In the genomic region with DNA sequence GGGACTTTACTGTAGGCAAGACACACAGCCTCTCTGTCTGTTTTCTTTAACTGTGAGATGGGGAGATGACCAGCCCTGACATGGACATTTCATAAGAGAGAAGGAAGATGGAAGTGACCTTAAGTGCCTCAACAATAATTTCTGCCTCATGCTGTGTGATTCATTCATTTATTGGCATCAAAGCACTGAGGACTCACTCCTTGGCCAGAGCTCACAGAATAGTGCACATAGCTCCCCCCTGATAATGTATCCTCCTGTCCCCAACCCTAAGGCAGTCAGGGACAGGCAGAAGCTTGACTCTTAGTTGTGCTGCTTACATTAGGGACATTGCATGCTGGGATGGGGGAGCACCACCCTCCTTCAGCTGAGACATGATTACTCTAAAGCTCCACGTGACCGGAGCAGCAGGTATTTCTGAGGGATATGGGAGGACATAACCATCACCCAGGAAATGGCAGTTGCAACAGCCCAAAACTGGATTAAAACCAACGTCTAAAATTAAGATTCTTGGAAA, we compare ENCODE assay signal across 39 mouse cellular contexts. TPM values are rescaled to one million over a fixed set of nuclear protein-coding genes. Genes with fewer than 3 reads are reported as not detected.
DNase-seq lines count a peak whose midpoint lies in the region; ATAC-seq and TF ChIP-seq lines count a peak whose summit lies in the region.
"Had no signal": no experiment of that assay in that cellular context is flagged by ENCODE, and none has a peak within 500 bp of the region (broad histone marks: within the 10 kb centered on the region; RNA-seq: fewer than 3 reads in every experiment).

No protein-coding gene starts in this region.

- peak; percentile 73 to 81 for DNase-seq in adrenal gland, adult (ENCODE audit: inconsistent age in 2 of 2, low spot score in 1 of 2)
- no peak for DNase-seq in adrenal gland, adult 18-20 months (ENCODE audit: low spot score in 2 of 2)
- peak; percentile 63 for DNase-seq in heart, embryonic 10.5 days (ENCODE audit: low spot score)
- DNase-seq in heart, postnatal 25 days (ENCODE audit: low spot score) = no peak
- DNase-seq in lung, postnatal 0 days (ENCODE audit: low spot score) = peak; percentile 11
- no peak for DNase-seq in lung, postnatal 4 days
- DNase-seq in stomach, postnatal 0 days (ENCODE audit: low spot score) = no peak
- no peak for DNase-seq in embryo, embryonic 10 days (ENCODE audit: low spot score)
- DNase-seq: cerebellum, adult 8-10 months; cerebellum, postnatal 25 days; forebrain, postnatal 0 days; heart, postnatal 14 days; kidney, adult 18-20 months; right cerebral cortex, adult 18-20 months; right cerebral cortex, postnatal 4 days; thymus, postnatal 14 days had no signal

- no peak for TF ChIP-seq CTCF in lung, postnatal 0 days (IDR thresholded peaks at IDR 0.05)
- TF ChIP-seq CTCF in stomach, postnatal 0 days (IDR thresholded peaks at IDR 0.05; ENCODE audit: low read depth) = no peak

- H3K4me3 ChIP-seq in heart, embryonic 10.5 days = no peak overlapping the region
- H3K4me3 ChIP-seq in lung, postnatal 0 days (ENCODE audit: low read depth, low read length) = no peak overlapping the region
- H3K4me3 ChIP-seq in stomach, postnatal 0 days (ENCODE audit: low read depth, low read length) = no peak overlapping the region
- H3K4me3 ChIP-seq: embryonic facial prominence, embryonic 12.5 days; forebrain, embryonic 12.5 days; kidney, embryonic 15.5 days; myocyte; neural tube, embryonic 12.5 days had no signal

- 74% methylated on average over 3 of the region's 3 CpGs for WGBS in heart, embryonic 10.5 days
- WGBS in lung, postnatal 0 days = 52% methylated on average over 3 of the region's 3 CpGs
- 49% methylated on average over 3 of the region's 3 CpGs for WGBS in stomach, postnatal 0 days

- no peak overlapping the region for H3K27ac ChIP-seq in heart, embryonic 10.5 days
- H3K27ac ChIP-seq in lung, postnatal 0 days (ENCODE audit: low read length) = peak overlapping the region; percentile 89
- H3K27ac ChIP-seq in stomach, postnatal 0 days (replicated peaks) = peak overlapping the region; percentile 45; the same call in 1 of the 2 replicates
- H3K27ac ChIP-seq: embryonic facial prominence, embryonic 12.5 days; forebrain, embryonic 12.5 days; liver, embryonic 14.5 days; neural tube, embryonic 12.5 days had no signal

- H3K36me3 ChIP-seq in heart, embryonic 10.5 days = no peaks in the 10 kb centered on the region
- no peaks in the 10 kb centered on the region for H3K36me3 ChIP-seq in lung, postnatal 0 days (ENCODE audit: insufficient read depth, low read length)
- H3K36me3 ChIP-seq in stomach, postnatal 0 days (ENCODE audit: control insufficient read depth, insufficient read depth, low read length) = no peaks in the 10 kb centered on the region
- H3K36me3 ChIP-seq: embryonic facial prominence, embryonic 12.5 days; forebrain, embryonic 12.5 days; kidney, embryonic 15.5 days; neural tube, embryonic 12.5 days had no signal

- H3K4me2 ChIP-seq in lung, postnatal 0 days (replicated peaks; ENCODE audit: low read depth, low read length) = no peak overlapping the region
- H3K4me2 ChIP-seq in stomach, postnatal 0 days (replicated peaks; ENCODE audit: low read depth) = no peak overlapping the region
- H3K4me2 ChIP-seq: embryonic facial prominence, embryonic 12.5 days; forebrain, embryonic 12.5 days; kidney, embryonic 15.5 days; midbrain, embryonic 11.5 days; neural tube, embryonic 12.5 days had no signal

- TF ChIP-seq EP300 in lung, postnatal 0 days (IDR thresholded peaks at IDR 0.05) = no peak
- TF ChIP-seq EP300 in stomach, postnatal 0 days (optimal IDR thresholded peaks at IDR 0.05) = no peak

- H3K27me3 ChIP-seq in heart, embryonic 10.5 days (ENCODE audit: insufficient read depth, poor library complexity, severe bottlenecking) = peaks cover 10% of the 10 kb centered on the region; the same call in 1 of the 2 replicates
- H3K27me3 ChIP-seq in lung, postnatal 0 days (replicated peaks; ENCODE audit: insufficient read depth, low read length) = no peaks in the 10 kb centered on the region
- no peaks in the 10 kb centered on the region for H3K27me3 ChIP-seq in stomach, postnatal 0 days (ENCODE audit: control insufficient read depth, insufficient read depth, low read length)
- H3K27me3 ChIP-seq: embryonic facial prominence, embryonic 12.5 days; forebrain, embryonic 12.5 days; kidney, embryonic 15.5 days; neural tube, embryonic 12.5 days; Patski had no signal

- intact Hi-C loops in heart, postnatal 25 days (cut with DNase I) = loop anchor here (5.0 kb wide), 1 partner anchor 79 kb away; no protein-coding TSS in a partner anchor

- no peaks in the 10 kb centered on the region for H3K4me1 ChIP-seq in heart, embryonic 10.5 days
- no peaks in the 10 kb centered on the region; the same call in 1 of the 2 replicates for H3K4me1 ChIP-seq in lung, postnatal 0 days (ENCODE audit: insufficient read depth, low read depth, low read length)
- no peaks in the 10 kb centered on the region for H3K4me1 ChIP-seq in stomach, postnatal 0 days (replicated peaks; ENCODE audit: control insufficient read depth, insufficient read depth)
- H3K4me1 ChIP-seq: embryonic facial prominence, embryonic 12.5 days; kidney, embryonic 15.5 days; neural tube, embryonic 12.5 days had no signal

- ATAC-seq in lung, postnatal 0 days = 0 out of 2 replicates have a peak, but pooled peaks have one; percentile 1
- ATAC-seq in stomach, postnatal 0 days (ENCODE audit: low FRiP score, low TSS enrichment) = peak; percentile 41
- ATAC-seq: forebrain, postnatal 0 days; hindbrain, embryonic 16.5 days; Patski had no signal

- no peaks in the 10 kb centered on the region for H3K9me3 ChIP-seq in heart, embryonic 10.5 days
- no peaks in the 10 kb centered on the region for H3K9me3 ChIP-seq in lung, postnatal 0 days (ENCODE audit: low read length)
- no peaks in the 10 kb centered on the region for H3K9me3 ChIP-seq in stomach, postnatal 0 days (ENCODE audit: control insufficient read depth, low read length)
- H3K9me3 ChIP-seq: embryonic facial prominence, embryonic 12.5 days; forebrain, embryonic 12.5 days; kidney, embryonic 15.5 days; neural tube, embryonic 12.5 days had no signal

- H3K9ac ChIP-seq in lung, postnatal 0 days (replicated peaks; ENCODE audit: low read depth) = no peak overlapping the region
- H3K9ac ChIP-seq in stomach, postnatal 0 days (ENCODE audit: low read length) = no peak overlapping the region
- H3K9ac ChIP-seq: embryonic facial prominence, embryonic 12.5 days; forebrain, embryonic 12.5 days; forebrain, postnatal 0 days; kidney, embryonic 15.5 days; liver, embryonic 14.5 days; neural tube, embryonic 12.5 days had no signal

RNA-seq across cellular contexts. Expression of a gene that starts 29.7 kb away (rescaled TPM):
- under 1 TPM in 1 of 2 experiments, not detected in 1; 0.16 TPM for total RNA-seq in adrenal gland, adult 18-20 months (2021)
- polyA plus RNA-seq in heart, embryonic 10.5 days (2016; fragmentation: Nextera tagmentation; extraction: Ambion mirVana) = 0.18 TPM in 1 of 2 replicates, not detected in the other
- total RNA-seq in heart, postnatal 25 days (2021) = under 1 TPM; 0.48 to 0.70 TPM
- 0.06 and 0.27 TPM in 2 replicates for polyA plus RNA-seq in lung, postnatal 0 days (2015; fragmentation: Nextera tagmentation; extraction: Ambion mirVana)
- polyA plus RNA-seq in stomach, postnatal 0 days (2015; fragmentation: Nextera tagmentation; extraction: Ambion mirVana) = 0.16 and 0.24 TPM in 2 replicates
- total RNA-seq: gastrocnemius, adult 8-10 months; gastrocnemius, postnatal 4 days; layer of hippocampus, adult 18-20 months; layer of hippocampus, postnatal 14 days; left cerebral cortex, adult 8-10 months; left cerebral cortex, postnatal 36 days; megakaryocyte, adult 5-6 weeks; MEL; midbrain, postnatal 0 days had no signal
- polyA plus RNA-seq: embryonic facial prominence, embryonic 12.5 days; forebrain, embryonic 12.5 days; forebrain, postnatal 0 days; hindbrain, embryonic 11.5 days; hindbrain, embryonic 16.5 days; kidney, embryonic 15.5 days; liver, embryonic 14.5 days; midbrain, embryonic 11.5 days; midbrain, postnatal 0 days; myocyte; neural tube, embryonic 12.5 days had no signal

RNA-seq across cellular contexts. Expression of a gene that starts 39.3 kb away (rescaled TPM):
- total RNA-seq in adrenal gland, adult 18-20 months (2021) = 1 to 10 TPM; 2.4 to 7.7 TPM
- 0.67 and 1.1 TPM in 2 replicates for polyA plus RNA-seq in heart, embryonic 10.5 days (2016; fragmentation: Nextera tagmentation; extraction: Ambion mirVana)
- under 1 TPM; 0.31 to 0.64 TPM for total RNA-seq in heart, postnatal 25 days (2021)
- polyA plus RNA-seq in lung, postnatal 0 days (2015; fragmentation: Nextera tagmentation; extraction: Ambion mirVana) = 53.1 and 60.9 TPM in 2 replicates
- 47.7 and 52.8 TPM in 2 replicates for polyA plus RNA-seq in stomach, postnatal 0 days (2015; fragmentation: Nextera tagmentation; extraction: Ambion mirVana)

RNA-seq across cellular contexts. Expression of a gene that starts 42.0 kb away (rescaled TPM):
- 10 to 100 TPM; 22.8 to 46.9 TPM for total RNA-seq in adrenal gland, adult 18-20 months (2021)
- polyA plus RNA-seq in heart, embryonic 10.5 days (2016; fragmentation: Nextera tagmentation; extraction: Ambion mirVana) = 5.0 and 7.4 TPM in 2 replicates
- 10 to 100 TPM; 64.4 to 69.2 TPM for total RNA-seq in heart, postnatal 25 days (2021)
- polyA plus RNA-seq in lung, postnatal 0 days (2015; fragmentation: Nextera tagmentation; extraction: Ambion mirVana) = 12.8 and 13.5 TPM in 2 replicates
- 4.6 and 4.8 TPM in 2 replicates for polyA plus RNA-seq in stomach, postnatal 0 days (2015; fragmentation: Nextera tagmentation; extraction: Ambion mirVana)

RNA-seq across cellular contexts. Expression of a gene that starts 53.9 kb away (rescaled TPM):
- 10 to 100 TPM in 1 of 2 experiments, 1 to 10 TPM in 1; 9.9 to 10.5 TPM for total RNA-seq in adrenal gland, adult 18-20 months (2021)
- polyA plus RNA-seq in heart, embryonic 10.5 days (2016; fragmentation: Nextera tagmentation; extraction: Ambion mirVana) = 8.6 and 10.1 TPM in 2 replicates
- total RNA-seq in heart, postnatal 25 days (2021) = 1 to 10 TPM; 4.6 to 5.8 TPM
- polyA plus RNA-seq in lung, postnatal 0 days (2015; fragmentation: Nextera tagmentation; extraction: Ambion mirVana) = 15.0 and 17.1 TPM in 2 replicates
- 24.2 and 25.2 TPM in 2 replicates for polyA plus RNA-seq in stomach, postnatal 0 days (2015; fragmentation: Nextera tagmentation; extraction: Ambion mirVana)

RNA-seq across cellular contexts. Expression of a gene that starts 55.4 kb away (rescaled TPM):
- under 1 TPM in 1 of 2 experiments, not detected in 1; 0.38 TPM for total RNA-seq in adrenal gland, adult 18-20 months (2021)
- not detected in 2 replicates for polyA plus RNA-seq in heart, embryonic 10.5 days (2016; fragmentation: Nextera tagmentation; extraction: Ambion mirVana)
- under 1 TPM in 1 of 2 experiments, not detected in 1; 0.23 TPM for total RNA-seq in heart, postnatal 25 days (2021)
- polyA plus RNA-seq in lung, postnatal 0 days (2015; fragmentation: Nextera tagmentation; extraction: Ambion mirVana) = not detected in 2 replicates
- 0.07 TPM in 1 of 2 replicates, not detected in the other for polyA plus RNA-seq in stomach, postnatal 0 days (2015; fragmentation: Nextera tagmentation; extraction: Ambion mirVana)
- total RNA-seq: gastrocnemius, adult 8-10 months; gastrocnemius, postnatal 4 days; heart, adult 8-10 months; heart, postnatal 14 days; layer of hippocampus, adult 18-20 months; left cerebral cortex, postnatal 36 days; megakaryocyte, adult 5-6 weeks; MEL; midbrain, postnatal 0 days had no signal
- polyA plus RNA-seq: embryonic facial prominence, embryonic 12.5 days; forebrain, embryonic 12.5 days; forebrain, postnatal 0 days; heart, embryonic 14.5 days; hindbrain, embryonic 11.5 days; hindbrain, embryonic 16.5 days; intestine, embryonic 14.5 days; kidney, embryonic 15.5 days; limb, embryonic 14.5 days; liver, embryonic 14.5 days; midbrain, embryonic 11.5 days; midbrain, postnatal 0 days; myocyte; neural tube, embryonic 12.5 days had no signal

Comparison
In these comparisons a context has a peak if more than half of its experiments do, and no peak if none do; other contexts are left out.
1. DNase-seq: peak in adrenal gland, adult (2 of 2), heart, embryonic 10.5 days (single experiment) and lung, postnatal 0 days (single experiment); none in adrenal gland, adult 18-20 months (0 of 2), heart, postnatal 25 days (single experiment), lung, postnatal 4 days (0 of 2), stomach, postnatal 0 days (single experiment) and embryo, embryonic 10 days (single experiment).
2. RNA of a gene that starts 39.3 kb away (polyA plus RNA-seq): 53.1 to 60.9 TPM in lung, postnatal 0 days and 47.7 to 52.8 TPM in stomach, postnatal 0 days; 0.67 to 1.1 TPM in heart, embryonic 10.5 days; every median in the first group is over 10 times any median in the second.